Mouse (Mus musculus) hindbrain, embryonic 12.5 days (tissue): ENCODE data around the gene Ccdc170. TPM values are rescaled to one million over a fixed set of nuclear protein-coding genes. Genes with fewer than 3 reads are reported as not detected.

ENCODE experiments used
- ATAC-seq: fragments of 200-750 bp; cut with Nextera tagmentation; 2 replicates; pipeline ENCODE4 v1.8.0; 2017; ENCODE audit warnings: moderate TSS enrichment; ENCODE audit not compliant: low FRiP score
- H3K27ac ChIP-seq: fragments of 300-500 bp; sonication (generic); 2 replicates; pipeline ENCODE4 v1.5.1; 2016; ENCODE audit warnings: mild to moderate bottlenecking
- H3K27me3 ChIP-seq: fragments of 300-500 bp; sonication (generic); 2 replicates; pipeline ENCODE4 v1.6.1; 2016; ENCODE audit warnings: mild to moderate bottlenecking
- H3K36me3 ChIP-seq: fragments of 300-500 bp; sonication (generic); 2 replicates; pipeline ENCODE4 v1.6.1; 2016; ENCODE audit warnings: mild to moderate bottlenecking
- H3K4me1 ChIP-seq: fragments of 300-500 bp; sonication (generic); 2 replicates; pipeline ENCODE4 v1.6.1; 2016
- H3K4me2 ChIP-seq: fragments of 300-500 bp; sonication (generic); replicated peaks from 2 replicates; pipeline ENCODE4 v1.6.1; 2016; ENCODE audit warnings: mild to moderate bottlenecking
- H3K4me3 ChIP-seq: fragments of 300-500 bp; sonication (generic); 2 replicates; pipeline ENCODE4 v1.5.1; 2016; ENCODE audit warnings: mild to moderate bottlenecking
- H3K9ac ChIP-seq: fragments of 300-500 bp; sonication (generic); 2 replicates; pipeline ENCODE4 v1.6.1; 2016; ENCODE audit warnings: mild to moderate bottlenecking, moderate library complexity
- H3K9me3 ChIP-seq: fragments of 300-500 bp; sonication (generic); replicated peaks from 2 replicates; pipeline ENCODE4 v1.6.1; 2016; ENCODE audit warnings: mild to moderate bottlenecking
- WGBS: fragments of 180-500 bp; shearing (Covaris S2); methylation state at CpG from one replicate; pipeline ENCODE4 v1.1.7; 2016; 5-methylcytosine and 5-hydroxymethylcytosine counted together
- polyA plus RNA-seq: library from polyadenylated mRNA; unstranded; fragments of >200 nt; fragmentation: Nextera tagmentation; extraction: Ambion mirVana; gene quantifications from 2 replicates; pipeline ENCODE4 v1.2.1, GENCODE M21; 2016

Ccdc170 gene
- polyA plus RNA-seq, 1 experiment from 2014 or later: 0.45 TPM

GRCm38 (mm10) chr10:4611386-4612155 is 129.3 kb downstream of the Ccdc170 start, which contains the start of gene Esr1:
Gene Esr1, plus strand, starts transcription at chr10:4611593.
- no peak for ATAC-seq
- H3K9me3 ChIP-seq: no peaks in the 10 kb centered on the region; the same call in 1 of the 2 replicates
- no peak within 1 kb of the TSS for H3K4me2 ChIP-seq
- WGBS: 51% methylated on average over 13 of the region's 13 CpGs
- no peaks in the 10 kb centered on the region for H3K36me3 ChIP-seq
- no peak within 1 kb of the TSS for H3K9ac ChIP-seq
- H3K27ac ChIP-seq: no peak within 1 kb of the TSS
- H3K27me3 ChIP-seq: no peaks in the 10 kb centered on the region
- H3K4me1 ChIP-seq: no peaks in the 10 kb centered on the region
- H3K4me3 ChIP-seq: no peak within 1 kb of the TSS

Other genes with a start within 250 kb of the Ccdc170 start
- gene Akap12, start 216.1 kb upstream of the Ccdc170 start, polyA plus RNA-seq: 107 and 116 TPM in 2 replicates
- 18.1 and 19.3 TPM in 2 replicates for gene Zbtb2, start 94.4 kb upstream of the Ccdc170 start, polyA plus RNA-seq
- 45.4 and 52.6 TPM in 2 replicates for gene Rmnd1, start 50.1 kb upstream of the Ccdc170 start, polyA plus RNA-seq
- gene Armt1, start 50.0 kb upstream of the Ccdc170 start, polyA plus RNA-seq: 20.8 and 21.4 TPM in 2 replicates
- gene Esr1, start 129.1 kb downstream of the Ccdc170 start, polyA plus RNA-seq: 0.04 and 0.10 TPM in 2 replicates